Mouse (Mus musculus): ENCODE data around the gene Ptprr. TPM values are rescaled to one million over a fixed set of nuclear protein-coding genes. Genes with fewer than 3 reads are reported as not detected.
A peak's percentile ranks its signal among the peaks of the same experiment; 100 is the strongest.

Ptprr gene
- polyA plus RNA-seq, 1 experiment from 2014 or later: 8.4 TPM

- DNase-seq (ENCODE audit: low spot score) (no peak), ATAC-seq (ENCODE audit: low FRiP score, low TSS enrichment) (peak; percentile 60; the same call in 1 of the 2 replicates)
- no peak overlapping the region for H3K9ac ChIP-seq (ENCODE audit: low read length)
- H3K27ac ChIP-seq (replicated peaks): no peak overlapping the region
- H3K4me2 ChIP-seq (replicated peaks; ENCODE audit: low read depth): no peak overlapping the region
- H3K4me3 ChIP-seq (ENCODE audit: low read depth, low read length): no peak overlapping the region
- H3K9me3 ChIP-seq (ENCODE audit: control insufficient read depth, low read length): no peaks in the 10 kb centered on the region
- WGBS: 32% methylated on average over 6 of the region's 6 CpGs
- H3K36me3 ChIP-seq (ENCODE audit: control insufficient read depth, insufficient read depth, low read length): no peaks in the 10 kb centered on the region
- H3K27me3 ChIP-seq (ENCODE audit: control insufficient read depth, insufficient read depth, low read length): no peaks in the 10 kb centered on the region
- H3K4me1 ChIP-seq (replicated peaks; ENCODE audit: control insufficient read depth, insufficient read depth): no peaks in the 10 kb centered on the region
- no peak for TF ChIP-seq CTCF (IDR thresholded peaks at IDR 0.05; ENCODE audit: low read depth)
- TF ChIP-seq EP300 (optimal IDR thresholded peaks at IDR 0.05): no peak
These were observed 236.0 kb downstream of the Ptprr start for GRCm38 (mm10) chr10:116253972-116254371.

GRCm38 (mm10) chr10:116259298-116259697 is 241.3 kb downstream of the Ptprr start:
- no peak overlapping the region for H3K4me3 ChIP-seq (ENCODE audit: low read depth, low read length)
- H3K27ac ChIP-seq (replicated peaks): no peak overlapping the region
- H3K4me2 ChIP-seq (replicated peaks; ENCODE audit: low read depth): no peak overlapping the region
- no peaks in the 10 kb centered on the region for H3K36me3 ChIP-seq (ENCODE audit: control insufficient read depth, insufficient read depth, low read length)
- no peaks in the 10 kb centered on the region for H3K27me3 ChIP-seq (ENCODE audit: control insufficient read depth, insufficient read depth, low read length)
- DNase-seq (ENCODE audit: low spot score): no peak
- WGBS: 73% methylated on average over 4 of the region's 4 CpGs
- H3K4me1 ChIP-seq (replicated peaks; ENCODE audit: control insufficient read depth, insufficient read depth): no peaks in the 10 kb centered on the region
- ATAC-seq (ENCODE audit: low FRiP score, low TSS enrichment): no peak
- H3K9me3 ChIP-seq (ENCODE audit: control insufficient read depth, low read length): no peaks in the 10 kb centered on the region
- no peak overlapping the region for H3K9ac ChIP-seq (ENCODE audit: low read length)
- TF ChIP-seq CTCF (IDR thresholded peaks at IDR 0.05; ENCODE audit: low read depth) (no peak), EP300 (optimal IDR thresholded peaks at IDR 0.05) (no peak)

- 0 out of 2 replicates have a peak overlapping the region, but pooled peaks have one; percentile 13 for H3K27ac ChIP-seq (replicated peaks)
- H3K36me3 ChIP-seq (ENCODE audit: control insufficient read depth, insufficient read depth, low read length): no peaks in the 10 kb centered on the region
- DNase-seq (ENCODE audit: low spot score) (no peak), ATAC-seq (ENCODE audit: low FRiP score, low TSS enrichment) (peak; percentile 6; the same call in 1 of the 2 replicates)
- no peak overlapping the region for H3K4me3 ChIP-seq (ENCODE audit: low read depth, low read length)
- H3K9me3 ChIP-seq (ENCODE audit: control insufficient read depth, low read length): no peaks in the 10 kb centered on the region
- 50% methylated on average over 13 of the region's 13 CpGs for WGBS
- H3K9ac ChIP-seq (ENCODE audit: low read length): no peak overlapping the region
- TF ChIP-seq EP300 (optimal IDR thresholded peaks at IDR 0.05): no peak
- TF ChIP-seq CTCF (IDR thresholded peaks at IDR 0.05; ENCODE audit: low read depth): no peak
- H3K27me3 ChIP-seq (ENCODE audit: control insufficient read depth, insufficient read depth, low read length): no peaks in the 10 kb centered on the region
- H3K4me2 ChIP-seq (replicated peaks; ENCODE audit: low read depth): no peak overlapping the region
- no peaks in the 10 kb centered on the region for H3K4me1 ChIP-seq (replicated peaks; ENCODE audit: control insufficient read depth, insufficient read depth)
These were observed 242.8 kb downstream of the Ptprr start for GRCm38 (mm10) chr10:116260658-116261433.

DNA sequence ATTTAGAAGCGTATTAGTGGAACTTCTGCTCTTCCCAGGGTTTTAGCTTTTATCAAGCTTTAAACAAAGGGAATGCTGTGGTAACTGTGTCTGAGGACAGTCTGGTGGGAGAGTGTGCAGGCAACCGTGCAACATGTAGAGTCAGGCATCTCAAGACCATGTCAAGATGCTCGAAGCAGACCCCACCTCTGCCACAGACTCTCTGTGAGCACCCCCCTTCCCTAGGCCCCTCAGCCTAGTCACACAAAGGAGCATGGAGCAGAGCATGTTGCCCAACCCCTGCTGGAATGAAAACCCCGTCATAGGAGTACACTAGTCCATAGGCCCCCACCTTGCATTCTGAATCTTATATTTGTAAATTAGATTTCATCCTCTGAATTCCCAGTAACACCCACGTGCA is 243.5 kb downstream of the Ptprr start:
- no peak overlapping the region for H3K4me2 ChIP-seq (replicated peaks; ENCODE audit: low read depth)
- H3K27me3 ChIP-seq (ENCODE audit: control insufficient read depth, insufficient read depth, low read length): no peaks in the 10 kb centered on the region
- no peak overlapping the region for H3K4me3 ChIP-seq (ENCODE audit: low read depth, low read length)
- WGBS: 59% methylated on average over 5 of the region's 5 CpGs
- H3K27ac ChIP-seq (replicated peaks): no peak overlapping the region
- no peak overlapping the region for H3K9ac ChIP-seq (ENCODE audit: low read length)
- no peak for DNase-seq (ENCODE audit: low spot score)
- ATAC-seq (ENCODE audit: low FRiP score, low TSS enrichment): no peak
- no peaks in the 10 kb centered on the region for H3K4me1 ChIP-seq (replicated peaks; ENCODE audit: control insufficient read depth, insufficient read depth)
- no peaks in the 10 kb centered on the region for H3K9me3 ChIP-seq (ENCODE audit: control insufficient read depth, low read length)
- TF ChIP-seq EP300 (optimal IDR thresholded peaks at IDR 0.05): no peak
- TF ChIP-seq CTCF (IDR thresholded peaks at IDR 0.05; ENCODE audit: low read depth): no peak
- no peaks in the 10 kb centered on the region for H3K36me3 ChIP-seq (ENCODE audit: control insufficient read depth, insufficient read depth, low read length)

- Histone ChIP-seq H3K4me1 (replicated peaks; ENCODE audit: control insufficient read depth, insufficient read depth) (no peaks in the 10 kb centered on the region), H3K9me3 (ENCODE audit: control insufficient read depth, low read length) (no peaks in the 10 kb centered on the region), H3K27ac (replicated peaks) (no peak overlapping the region), H3K4me3 (ENCODE audit: low read depth, low read length) (no peak overlapping the region), H3K9ac (ENCODE audit: low read length) (no peak overlapping the region), H3K36me3 (ENCODE audit: control insufficient read depth, insufficient read depth, low read length) (no peaks in the 10 kb centered on the region), H3K27me3 (ENCODE audit: control insufficient read depth, insufficient read depth, low read length) (no peaks in the 10 kb centered on the region), H3K4me2 (replicated peaks; ENCODE audit: low read depth) (no peak overlapping the region)
- DNase-seq (ENCODE audit: low spot score): no peak
- TF ChIP-seq CTCF (IDR thresholded peaks at IDR 0.05; ENCODE audit: low read depth) (no peak), EP300 (optimal IDR thresholded peaks at IDR 0.05) (no peak)
- ATAC-seq (ENCODE audit: low FRiP score, low TSS enrichment): no peak
- WGBS: 61% methylated on average over 11 of the region's 11 CpGs
These were observed 246.5 kb downstream of the Ptprr start for GRCm38 (mm10) chr10:116264521-116264920.
